Mouse (Mus musculus): ENCODE data around the gene Atp6v0a4. TPM values are rescaled to one million over a fixed set of nuclear protein-coding genes. Genes with fewer than 3 reads are reported as not detected.
A peak's percentile ranks its signal among the peaks of the same experiment; 100 is the strongest.

Gene Atp6v0a4
- polyA plus RNA-seq, 1 experiment: 0.18 TPM

GRCm38 (mm10) chr6:38128115-38128514 lies 3.7 kb upstream of the Atp6v0a4 start:
- no peak for DNase-seq (ENCODE audit: extremely low spot score in 1 of 2, low spot score in 1 of 2)

DNA sequence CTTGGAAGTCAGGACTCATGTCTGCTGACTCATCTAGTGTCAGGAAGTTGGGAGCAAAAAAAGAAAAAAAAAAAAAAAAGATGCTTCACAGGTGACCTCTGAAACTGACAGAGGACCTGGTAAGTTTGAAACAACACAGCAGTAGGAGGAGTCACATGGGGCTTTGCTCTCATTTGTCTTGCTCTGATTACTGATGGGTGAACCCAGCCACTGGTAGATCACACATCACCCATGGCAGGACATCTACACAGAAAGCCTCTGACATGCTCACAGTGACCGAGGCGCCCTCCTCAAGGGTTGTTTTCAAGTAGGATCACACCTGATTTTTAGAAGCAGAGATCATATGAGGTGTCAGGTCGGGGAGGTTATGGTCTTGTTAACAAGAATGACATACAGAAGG lies 1.1 kb upstream of the Atp6v0a4 start:
- DNase-seq (ENCODE audit: extremely low spot score in 1 of 2, low spot score in 1 of 2): no peak

DNA sequence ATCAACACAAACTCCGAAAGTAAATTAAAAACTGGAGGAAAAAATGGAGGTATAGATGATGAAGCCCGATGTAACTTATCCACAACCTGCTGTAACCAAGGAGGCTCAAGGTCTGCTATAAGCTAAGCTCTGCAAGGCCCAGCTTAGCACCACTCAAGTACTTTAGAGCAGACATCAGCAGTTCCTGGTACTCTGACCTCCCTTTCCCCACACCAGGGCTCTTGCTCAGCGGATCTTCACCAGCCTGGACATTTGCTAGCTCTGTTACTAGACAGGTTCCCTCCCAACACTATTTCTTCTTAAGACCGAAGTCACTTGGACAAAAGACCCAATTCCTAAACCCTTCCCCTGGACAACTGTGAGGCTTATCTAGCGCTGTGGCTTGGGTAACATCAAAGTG lies 496 bp upstream of the Atp6v0a4 start:
- DNase-seq (ENCODE audit: extremely low spot score in 1 of 2, low spot score in 1 of 2): no peak

DNA sequence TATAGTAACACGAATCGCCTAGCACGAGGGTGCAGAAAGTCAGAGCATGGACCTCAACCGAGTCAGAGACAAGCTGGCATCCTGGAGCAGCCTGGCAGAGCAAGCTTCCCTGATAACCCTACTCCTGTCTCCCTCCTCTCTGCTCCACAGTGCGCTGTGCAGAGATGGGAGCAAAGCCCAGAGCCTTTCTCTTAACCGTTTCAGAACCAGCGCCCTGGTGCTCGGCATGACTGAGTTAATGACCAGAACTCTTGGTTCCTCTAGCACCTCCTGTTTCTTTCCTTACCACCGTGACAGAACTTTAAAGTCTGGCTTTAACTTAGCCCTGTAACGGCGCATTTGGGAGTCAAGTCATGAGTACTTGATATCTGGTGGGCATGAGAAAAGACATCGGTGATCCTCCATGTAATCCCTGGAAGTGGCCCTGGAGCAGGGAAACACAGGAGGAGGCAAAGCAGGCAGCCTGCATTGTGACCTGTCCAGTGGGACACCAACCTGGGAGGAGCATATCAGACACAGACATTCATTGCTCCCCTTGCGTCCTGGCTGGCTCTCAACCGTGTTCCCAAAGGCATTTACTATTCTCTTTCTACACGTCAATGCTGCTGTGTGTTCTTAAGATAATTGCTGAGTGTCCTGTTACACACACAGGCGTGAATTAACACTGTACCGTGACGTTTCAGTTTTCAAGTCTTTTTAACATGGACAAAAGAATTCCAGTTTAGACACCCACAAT lies 747 bp downstream of the Atp6v0a4 start:
- DNase-seq (ENCODE audit: extremely low spot score in 1 of 2, low spot score in 1 of 2): no peak

GRCm38 (mm10) chr6:38122791-38123190 lies 1.6 kb downstream of the Atp6v0a4 start:
- no peak for DNase-seq (ENCODE audit: extremely low spot score in 1 of 2, low spot score in 1 of 2)

DNA sequence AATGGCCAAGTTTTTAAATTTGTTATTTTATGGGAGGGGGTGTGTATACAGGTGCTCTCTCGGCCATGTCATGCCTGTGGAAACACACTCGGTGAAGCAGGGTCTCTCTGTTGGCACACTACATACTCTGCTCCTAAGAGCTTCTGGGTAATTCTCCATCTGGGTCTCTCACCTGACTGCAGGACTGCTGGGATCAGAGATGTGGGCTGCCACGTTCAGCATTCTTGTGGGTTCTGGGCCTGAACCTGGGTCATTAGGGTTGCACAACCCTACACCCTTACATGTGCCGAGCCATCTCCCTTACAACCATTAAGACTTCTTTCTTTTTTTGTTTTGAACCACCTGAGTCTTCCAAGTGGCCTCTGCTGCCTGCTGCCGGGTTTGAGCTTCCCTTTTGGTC lies 2.5 kb downstream of the Atp6v0a4 start:
- DNase-seq (ENCODE audit: extremely low spot score in 1 of 2, low spot score in 1 of 2): no peak

- DNase-seq (ENCODE audit: extremely low spot score in 1 of 2, low spot score in 1 of 2): no peak
Measured at GRCm38 (mm10) chr6:38120681-38121371, 3.6 kb downstream of the Atp6v0a4 start.

DNA sequence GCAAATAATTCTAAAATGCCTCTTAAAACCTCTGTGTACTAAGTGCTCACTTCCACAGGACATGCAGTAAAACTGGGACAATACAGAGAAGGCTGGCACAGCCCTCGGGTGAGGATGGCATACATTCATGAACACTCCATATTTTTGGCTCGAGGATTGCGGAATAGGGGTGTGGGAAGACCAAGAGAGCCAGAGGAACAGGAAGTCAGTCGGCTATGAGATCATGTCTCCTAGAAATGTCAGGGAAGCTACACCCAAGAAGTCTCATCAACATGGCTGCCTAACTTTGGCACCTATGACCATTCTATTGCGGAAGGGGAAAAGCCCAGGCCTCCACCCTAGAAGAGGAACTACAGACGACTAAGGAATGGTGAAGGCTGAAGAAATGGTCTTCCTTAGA lies 6.0 kb downstream of the Atp6v0a4 start:
- no peak for DNase-seq (ENCODE audit: extremely low spot score in 1 of 2, low spot score in 1 of 2)

GRCm38 (mm10) chr6:38116107-38116770 lies 8.1 kb downstream of the Atp6v0a4 start:
- peak; percentile 28 to 62 for DNase-seq (ENCODE audit: extremely low spot score in 1 of 2, low spot score in 1 of 2)

DNA sequence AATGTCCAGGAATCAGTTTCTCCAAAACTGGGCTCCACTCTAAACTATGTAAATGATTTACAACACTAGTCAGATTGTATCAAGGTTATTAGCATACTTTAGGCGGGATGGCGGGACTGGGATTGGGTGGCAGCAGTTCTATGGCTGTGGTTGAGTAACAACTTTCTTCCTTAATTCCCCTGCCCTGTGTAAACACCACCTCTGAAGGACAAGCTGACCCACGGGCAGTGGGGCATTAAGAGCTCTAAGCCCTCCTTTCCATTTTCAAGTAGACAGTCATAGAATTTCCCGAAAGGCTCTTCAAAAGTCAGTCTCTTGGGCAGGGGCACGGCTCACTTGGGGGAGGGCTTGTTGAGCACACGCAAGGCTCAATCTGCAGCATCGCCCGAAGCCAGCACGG lies 13.5 kb downstream of the Atp6v0a4 start:
- DNase-seq (ENCODE audit: extremely low spot score in 1 of 2, low spot score in 1 of 2): no peak

DNA sequence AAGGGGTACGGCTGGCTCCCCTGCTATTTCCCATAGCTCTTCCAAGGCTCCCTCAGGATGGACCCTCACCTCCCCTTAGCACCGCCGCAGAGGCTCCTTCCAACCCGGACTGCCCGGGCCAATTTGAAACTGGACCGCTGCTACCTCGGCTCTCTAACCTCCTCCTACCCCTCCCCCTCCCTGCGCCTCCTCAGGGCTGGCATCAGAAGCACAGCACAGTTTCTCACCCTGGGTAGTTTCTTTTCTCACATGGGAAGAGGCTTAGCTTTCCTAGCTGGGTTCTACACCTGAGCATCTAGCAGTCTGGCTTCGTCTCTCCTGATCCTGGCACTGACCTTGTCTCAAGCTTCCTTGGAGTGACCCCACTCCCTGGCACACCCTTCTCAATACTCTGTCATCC lies 14.5 kb downstream of the Atp6v0a4 start:
- DNase-seq (ENCODE audit: extremely low spot score in 1 of 2, low spot score in 1 of 2): no peak

DNA sequence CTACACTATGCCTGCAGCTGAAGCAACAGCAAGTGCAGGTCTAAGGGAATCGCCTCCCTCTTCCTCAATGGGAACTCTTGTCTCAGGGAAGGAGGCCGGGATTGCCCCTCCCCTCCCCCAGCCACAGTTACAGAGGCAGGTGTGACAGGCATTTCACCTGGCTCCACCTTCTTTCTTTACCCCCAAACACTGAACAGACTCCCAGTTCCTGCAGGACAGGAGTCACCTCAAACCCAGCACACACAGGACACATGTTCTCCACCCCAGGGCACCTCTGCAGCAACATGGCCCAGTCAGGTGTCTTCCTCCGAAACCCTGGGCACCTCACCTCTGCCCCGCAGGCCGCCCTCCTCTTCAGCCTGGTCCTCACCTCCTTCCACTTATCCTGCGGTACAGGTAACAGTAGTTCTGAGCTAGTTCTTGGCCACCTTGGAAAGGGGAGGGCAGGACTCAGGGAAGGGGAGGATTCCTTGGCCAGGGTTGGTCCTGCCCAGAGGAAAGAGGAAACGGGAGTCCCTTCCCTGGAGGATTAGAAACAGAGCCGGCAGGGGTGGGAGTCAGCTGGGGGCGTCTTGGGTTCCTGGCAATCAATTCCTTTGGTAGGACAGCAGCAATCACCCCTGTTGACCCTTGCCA lies 15.1 kb downstream of the Atp6v0a4 start, which contains the start of gene Tmem213:
Tmem213 (plus strand) TSS at position 96 of the 636 bp plus-strand sequence.
- no peak for DNase-seq (ENCODE audit: extremely low spot score in 1 of 2, low spot score in 1 of 2)

GRCm38 (mm10) chr6:38108449-38108848 lies 15.9 kb downstream of the Atp6v0a4 start:
- DNase-seq (ENCODE audit: extremely low spot score in 1 of 2, low spot score in 1 of 2): no peak

DNA sequence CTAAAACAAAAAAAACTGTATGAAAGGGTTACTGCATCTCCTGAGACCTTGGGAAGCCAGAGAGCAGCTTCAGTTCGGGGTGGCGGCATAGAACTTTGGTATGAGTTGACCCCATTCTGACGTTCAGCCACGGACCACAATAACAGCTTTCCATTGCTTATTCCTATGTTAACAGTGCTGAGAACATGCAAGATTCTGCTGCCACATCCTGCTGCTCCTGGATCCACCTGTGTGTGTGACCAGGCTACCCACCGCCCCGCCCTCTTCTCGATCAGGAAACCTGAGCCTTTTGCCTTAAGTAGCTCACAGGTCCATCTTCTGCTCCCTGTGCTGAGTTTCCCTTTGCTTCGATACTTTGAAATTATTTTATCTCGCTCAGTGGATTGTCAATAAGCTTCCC lies 18.5 kb downstream of the Atp6v0a4 start:
- DNase-seq (ENCODE audit: extremely low spot score in 1 of 2, low spot score in 1 of 2): no peak

GRCm38 (mm10) chr6:38103775-38104174 lies 20.6 kb downstream of the Atp6v0a4 start:
- no peak for DNase-seq (ENCODE audit: extremely low spot score in 1 of 2, low spot score in 1 of 2)

- no peak for DNase-seq (ENCODE audit: extremely low spot score in 1 of 2, low spot score in 1 of 2)
Measured at GRCm38 (mm10) chr6:38102216-38102795, 22.1 kb downstream of the Atp6v0a4 start.

DNA sequence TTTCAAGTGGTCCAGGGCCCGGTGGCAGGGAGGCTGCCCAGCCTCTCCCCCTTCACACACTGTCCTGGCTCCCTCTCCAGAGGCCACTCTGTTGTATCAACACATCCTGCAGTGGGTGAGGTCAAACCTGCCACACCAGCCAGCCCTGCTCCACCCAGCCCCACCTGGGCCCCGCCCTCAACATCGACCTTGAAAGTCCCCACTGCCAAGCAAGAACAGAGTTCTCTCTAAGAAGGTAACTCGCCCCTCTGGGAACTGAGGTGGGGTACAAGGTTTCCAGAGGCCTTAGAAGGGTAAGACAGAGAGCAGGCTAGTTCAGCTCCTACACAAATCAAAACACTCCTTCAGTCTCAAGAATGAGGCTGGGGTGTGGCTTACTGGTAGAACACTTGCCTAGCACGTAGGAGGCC lies 27.4 kb downstream of the Atp6v0a4 start:
- DNase-seq (ENCODE audit: extremely low spot score in 1 of 2, low spot score in 1 of 2): no peak

DNA sequence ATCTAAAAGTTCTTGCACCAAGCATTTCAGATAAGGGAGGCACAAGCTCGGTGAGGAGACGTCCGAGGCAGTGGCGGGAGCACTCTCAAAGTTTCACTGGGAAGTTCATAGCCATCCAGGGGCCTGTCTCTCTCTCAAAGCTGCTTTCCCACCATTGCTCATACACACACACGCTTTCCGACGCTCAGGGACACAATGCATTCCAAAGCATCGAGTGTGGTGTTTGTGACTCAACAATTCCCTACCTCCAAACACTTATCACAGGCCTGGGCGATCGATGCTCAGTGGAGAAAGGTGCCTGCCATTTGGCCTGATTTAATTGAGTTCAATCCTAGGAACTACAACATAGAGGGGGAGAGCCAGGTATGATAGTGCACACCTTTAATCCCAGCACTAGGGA lies 29.7 kb downstream of the Atp6v0a4 start:
- DNase-seq (ENCODE audit: extremely low spot score in 1 of 2, low spot score in 1 of 2): no peak

- no peak for DNase-seq (ENCODE audit: extremely low spot score in 1 of 2, low spot score in 1 of 2)
Measured at GRCm38 (mm10) chr6:38092539-38092938, 31.8 kb downstream of the Atp6v0a4 start.

DNA sequence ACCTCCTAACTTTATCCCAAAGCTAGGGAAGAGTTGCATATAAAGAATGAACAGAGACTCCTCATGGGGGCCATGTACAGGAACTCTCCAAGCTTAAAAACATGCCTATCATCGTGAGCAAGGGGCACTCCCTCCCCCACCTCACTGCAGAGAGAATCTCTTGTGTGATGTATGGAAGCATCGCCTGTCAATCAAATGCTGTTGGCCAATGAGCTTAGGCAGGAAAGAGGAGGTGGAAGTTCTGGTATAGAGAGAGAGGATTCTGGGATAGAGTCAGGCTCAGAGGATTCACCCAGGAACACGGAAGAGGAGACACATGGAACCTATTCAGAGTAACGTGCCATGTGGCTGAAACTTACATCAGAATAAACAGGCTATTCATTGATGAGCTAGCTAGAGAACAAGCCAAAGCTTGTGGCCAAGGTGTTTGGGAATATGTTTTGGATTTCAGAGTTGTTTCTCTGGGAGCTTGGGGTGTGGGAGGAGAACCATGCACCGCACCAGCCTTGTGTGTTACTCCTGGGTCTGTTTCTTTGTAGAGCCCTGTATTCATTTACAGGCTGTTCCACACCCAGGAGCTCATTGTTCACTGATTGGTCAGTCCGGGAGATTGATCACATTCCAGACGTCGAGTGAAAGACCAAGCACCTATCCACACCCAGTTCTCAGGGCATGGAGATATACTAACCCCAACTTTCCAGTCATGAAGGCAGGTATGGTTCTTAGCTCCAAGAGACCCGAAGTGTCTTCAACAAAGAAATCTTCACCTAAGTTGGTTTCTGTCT lies 37.0 kb downstream of the Atp6v0a4 start:
- DNase-seq (ENCODE audit: extremely low spot score in 1 of 2, low spot score in 1 of 2): no peak
